In genomic region chr17:45684667-45685131, GRCm38 (mm10) we compare ENCODE assay signal across 8 mouse cellular contexts. TPM values are rescaled to one million over a fixed set of nuclear protein-coding genes. Genes with fewer than 3 reads are reported as not detected.
DNase-seq lines count a peak whose midpoint lies in the region; ATAC-seq and TF ChIP-seq lines count a peak whose summit lies in the region.

No protein-coding gene starts in this region.

- TF ChIP-seq EP300 in lung, postnatal 0 days (IDR thresholded peaks at IDR 0.05), result no peak

- H3K9me3 ChIP-seq in lung, postnatal 0 days (ENCODE audit: low read length), result no peaks in the 10 kb centered on the region
- H3K9me3 ChIP-seq in intestine, embryonic 14.5 days (ENCODE audit: control insufficient read depth, low read length), result no peaks in the 10 kb centered on the region
- H3K9me3 ChIP-seq in neural tube, embryonic 13.5 days, result no peaks in the 10 kb centered on the region

- H3K27ac ChIP-seq in lung, postnatal 0 days (ENCODE audit: low read length), result peak overlapping the region; percentile 88
- peak overlapping the region; percentile 79; the same call in 1 of the 2 replicates for H3K27ac ChIP-seq in intestine, embryonic 14.5 days (ENCODE audit: low read depth)
- H3K27ac ChIP-seq in neural tube, embryonic 13.5 days (replicated peaks), result peak overlapping the region; percentile 96

- H3K9ac ChIP-seq in lung, postnatal 0 days (replicated peaks; ENCODE audit: low read depth), result peak overlapping the region; percentile 86
- H3K9ac ChIP-seq in intestine, embryonic 14.5 days (ENCODE audit: low read length), result peak overlapping the region; percentile 69
- peak overlapping the region; percentile 97 for H3K9ac ChIP-seq in neural tube, embryonic 13.5 days

- peak; percentile 38 for DNase-seq in cerebellum, adult 11 months
- no peak for DNase-seq in cerebellum, postnatal 36 days
- no peak for DNase-seq in lung, postnatal 0 days (ENCODE audit: low spot score)
- DNase-seq in lung, postnatal 36 days, result no peak
- DNase-seq in intestine, embryonic 14.5 days (ENCODE audit: low spot score), result no peak
- no peak for DNase-seq in frontal cortex, postnatal 14 days (ENCODE audit: low spot score in 2 of 2)
- DNase-seq in frontal cortex, postnatal 10 days (ENCODE audit: low spot score in 2 of 2), result no peak

- H3K36me3 ChIP-seq in lung, postnatal 0 days (ENCODE audit: insufficient read depth, low read length), result no peaks in the 10 kb centered on the region
- H3K36me3 ChIP-seq in intestine, embryonic 14.5 days (ENCODE audit: control insufficient read depth, insufficient read depth, low read length), result no peaks in the 10 kb centered on the region
- H3K36me3 ChIP-seq in neural tube, embryonic 13.5 days, result no peaks in the 10 kb centered on the region

- H3K4me2 ChIP-seq in lung, postnatal 0 days (replicated peaks; ENCODE audit: low read depth, low read length), result peak overlapping the region; percentile 96
- H3K4me2 ChIP-seq in intestine, embryonic 14.5 days (ENCODE audit: low read length), result peak overlapping the region; percentile 65
- peak overlapping the region; percentile 82 for H3K4me2 ChIP-seq in neural tube, embryonic 13.5 days

- 31% methylated on average over 14 of the region's 14 CpGs for WGBS in lung, postnatal 0 days
- 33% methylated on average over 14 of the region's 14 CpGs for WGBS in intestine, embryonic 14.5 days
- WGBS in neural tube, embryonic 13.5 days, result 32% methylated on average over 14 of the region's 14 CpGs

- H3K4me1 ChIP-seq in lung, postnatal 0 days (ENCODE audit: insufficient read depth, low read depth, low read length), result peaks cover 9% of the 10 kb centered on the region; the same call in 1 of the 2 replicates
- H3K4me1 ChIP-seq in intestine, embryonic 14.5 days (replicated peaks; ENCODE audit: control insufficient read depth, insufficient read depth, low read length), result peaks cover 11% of the 10 kb centered on the region
- H3K4me1 ChIP-seq in neural tube, embryonic 13.5 days (replicated peaks), result peaks cover 42% of the 10 kb centered on the region

- H3K4me3 ChIP-seq in lung, postnatal 0 days (ENCODE audit: low read depth, low read length), result peak overlapping the region; percentile 92
- H3K4me3 ChIP-seq in intestine, embryonic 14.5 days (ENCODE audit: low read depth, low read length), result peak overlapping the region; percentile 92
- H3K4me3 ChIP-seq in neural tube, embryonic 13.5 days, result peak overlapping the region; percentile 94

- TF ChIP-seq CTCF in lung, postnatal 0 days (IDR thresholded peaks at IDR 0.05), result no peak

- no peaks in the 10 kb centered on the region for H3K27me3 ChIP-seq in lung, postnatal 0 days (replicated peaks; ENCODE audit: insufficient read depth, low read length)
- no peaks in the 10 kb centered on the region for H3K27me3 ChIP-seq in intestine, embryonic 14.5 days (replicated peaks; ENCODE audit: control insufficient read depth, insufficient read depth, low read length)
- no peaks in the 10 kb centered on the region for H3K27me3 ChIP-seq in neural tube, embryonic 13.5 days

- no peak for ATAC-seq in lung, postnatal 0 days
- ATAC-seq in intestine, embryonic 14.5 days (replicated peaks; ENCODE audit: low FRiP score, low TSS enrichment, low read depth), result no peak
- peak; percentile 17 for ATAC-seq in neural tube, embryonic 13.5 days (ENCODE audit: low read depth)

RNA-seq across cellular contexts. Expression of gene Mrpl14, which starts 1.4 kb away (rescaled TPM):
- polyA plus RNA-seq in lung, postnatal 0 days (2015; fragmentation: Nextera tagmentation; extraction: Ambion mirVana), result 224 and 234 TPM in 2 replicates
- polyA plus RNA-seq in intestine, embryonic 14.5 days (2014; fragmentation: Nextera tagmentation; extraction: Ambion mirVana), result 168 and 173 TPM in 2 replicates
- 101 and 124 TPM in 2 replicates for polyA plus RNA-seq in neural tube, embryonic 13.5 days (2015; fragmentation: Nextera tagmentation; extraction: Ambion mirVana)

RNA-seq across cellular contexts. Expression of gene Tmem63b, which starts 2.0 kb away (rescaled TPM):
- 78.5 and 88.2 TPM in 2 replicates for polyA plus RNA-seq in lung, postnatal 0 days (2015; fragmentation: Nextera tagmentation; extraction: Ambion mirVana)
- polyA plus RNA-seq in intestine, embryonic 14.5 days (2014; fragmentation: Nextera tagmentation; extraction: Ambion mirVana), result 25.2 and 29.3 TPM in 2 replicates
- polyA plus RNA-seq in neural tube, embryonic 13.5 days (2015; fragmentation: Nextera tagmentation; extraction: Ambion mirVana), result 127 and 134 TPM in 2 replicates

RNA-seq across cellular contexts. Expression of gene Capn11, which starts 25.6 kb away (rescaled TPM):
- 0.08 TPM in 1 of 2 replicates, not detected in the other for polyA plus RNA-seq in lung, postnatal 0 days (2015; fragmentation: Nextera tagmentation; extraction: Ambion mirVana)
- polyA plus RNA-seq in intestine, embryonic 14.5 days (2014; fragmentation: Nextera tagmentation; extraction: Ambion mirVana), result not detected in 2 replicates
- 0.22 and 0.85 TPM in 2 replicates for polyA plus RNA-seq in neural tube, embryonic 13.5 days (2015; fragmentation: Nextera tagmentation; extraction: Ambion mirVana)

RNA-seq across cellular contexts. Expression of gene 1600014C23Rik, which starts 48.9 kb away (rescaled TPM):
- not detected in 2 replicates for polyA plus RNA-seq in lung, postnatal 0 days (2015; fragmentation: Nextera tagmentation; extraction: Ambion mirVana)
- polyA plus RNA-seq in intestine, embryonic 14.5 days (2014; fragmentation: Nextera tagmentation; extraction: Ambion mirVana), result not detected in 2 replicates
- not detected in 2 replicates for polyA plus RNA-seq in neural tube, embryonic 13.5 days (2015; fragmentation: Nextera tagmentation; extraction: Ambion mirVana)
